Mouse (Mus musculus) liver, embryonic 15.5 days (tissue): Measurements from ENCODE around the gene Ar. TPM values are rescaled to one million over a fixed set of nuclear protein-coding genes. Genes with fewer than 3 reads are reported as not detected.

Experiments used
- ATAC-seq: fragments of 200-750 bp; cut with Nextera tagmentation; 2 replicates; pipeline ENCODE4 v1.8.0; 2017; ENCODE audit warnings: moderate number of reproducible peaks, mild to moderate bottlenecking, moderate library complexity; ENCODE audit not compliant: insufficient read depth
- H3K27ac ChIP-seq: fragments of 300-500 bp; sonication (generic); replicated peaks from 2 replicates; pipeline ENCODE4 v1.5.1; 2015; ENCODE audit warnings: mild to moderate bottlenecking, inconsistent platforms
- H3K27me3 ChIP-seq: fragments of 300-500 bp; sonication (generic); 2 replicates; pipeline ENCODE4 v1.6.1; 2015; ENCODE audit warnings: mild to moderate bottlenecking, inconsistent platforms
- H3K36me3 ChIP-seq: fragments of 300-500 bp; sonication (generic); replicated peaks from 2 replicates; pipeline ENCODE4 v1.6.1; 2015; ENCODE audit warnings: moderate library complexity, mild to moderate bottlenecking, inconsistent platforms
- H3K4me1 ChIP-seq: fragments of 300-500 bp; sonication (generic); replicated peaks from 2 replicates; pipeline ENCODE4 v1.6.1; 2015; ENCODE audit warnings: inconsistent platforms
- H3K4me2 ChIP-seq: fragments of 300-500 bp; sonication (generic); 2 replicates; pipeline ENCODE4 v1.6.1; 2015; ENCODE audit warnings: moderate library complexity, mild to moderate bottlenecking, inconsistent platforms
- H3K4me3 ChIP-seq: fragments of 300-500 bp; sonication (generic); replicated peaks from 2 replicates; pipeline ENCODE4 v1.5.1; 2015; ENCODE audit warnings: mild to moderate bottlenecking, inconsistent platforms
- H3K9ac ChIP-seq: fragments of 300-500 bp; sonication (generic); 2 replicates; pipeline ENCODE4 v1.6.1; 2015; ENCODE audit warnings: moderate library complexity, mild to moderate bottlenecking, inconsistent platforms
- H3K9me3 ChIP-seq: fragments of 300-500 bp; sonication (generic); replicated peaks from 2 replicates; pipeline ENCODE4 v1.6.1; 2016; ENCODE audit warnings: inconsistent platforms
- WGBS: fragments of 180-500 bp; shearing (Covaris S2); methylation state at CpG from one replicate; pipeline ENCODE4 v1.1.7; 2015; ENCODE audit warnings: mixed read lengths; ENCODE audit not compliant: insufficient replicate concordance; 5-methylcytosine and 5-hydroxymethylcytosine counted together
- polyA plus RNA-seq: library from polyadenylated mRNA; unstranded; fragments of >200 nt; fragmentation: Nextera tagmentation; extraction: Ambion mirVana; gene quantifications from 2 replicates; pipeline ENCODE4 v1.2.1, GENCODE M21; 2015

Ar gene
- 0.02 TPM in 2 replicates for polyA plus RNA-seq

DNA sequence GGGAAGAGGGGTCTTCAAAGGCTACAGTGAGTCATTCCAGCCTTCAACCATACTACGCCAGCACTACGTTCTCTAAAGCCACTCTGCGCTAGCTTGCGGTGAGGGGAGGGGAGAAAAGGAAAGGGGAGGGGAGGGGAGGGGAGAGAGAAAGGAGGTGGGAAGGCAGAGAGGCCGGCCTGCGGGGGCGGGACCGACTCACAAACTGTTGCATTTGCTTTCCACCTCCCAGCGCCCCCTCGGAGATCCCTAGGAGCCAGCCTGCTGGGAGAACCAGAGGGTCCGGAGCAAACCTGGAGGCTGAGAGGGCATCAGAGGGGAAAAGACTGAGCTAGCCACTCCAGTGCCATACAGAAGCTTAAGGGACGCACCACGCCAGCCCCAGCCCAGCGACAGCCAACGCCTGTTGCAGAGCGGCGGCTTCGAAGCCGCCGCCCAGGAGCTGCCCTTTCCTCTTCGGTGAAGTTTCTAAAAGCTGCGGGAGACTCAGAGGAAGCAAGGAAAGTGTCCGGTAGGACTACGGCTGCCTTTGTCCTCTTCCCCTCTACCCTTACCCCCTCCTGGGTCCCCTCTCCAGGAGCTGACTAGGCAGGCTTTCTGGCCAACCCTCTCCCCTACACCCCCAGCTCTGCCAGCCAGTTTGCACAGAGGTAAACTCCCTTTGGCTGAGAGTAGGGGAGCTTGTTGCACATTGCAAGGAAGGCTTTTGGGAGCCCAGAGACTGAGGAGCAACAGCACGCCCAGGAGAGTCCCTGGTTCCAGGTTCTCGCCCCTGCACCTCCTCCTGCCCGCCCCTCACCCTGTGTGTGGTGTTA lies at the start of gene Ar:
Ar (plus strand) TSS at position 239 of the 812 bp plus-strand sequence.
- ATAC-seq: no peak
- H3K4me1 ChIP-seq: no peaks in the 10 kb centered on the region
- 16% methylated on average over 23 of the region's 27 CpGs for WGBS
- H3K36me3 ChIP-seq: no peaks in the 10 kb centered on the region
- H3K4me2 ChIP-seq: peak within 1 kb of the TSS; percentile 32
- H3K27me3 ChIP-seq: peaks cover 48% of the 10 kb centered on the region
- no peak within 1 kb of the TSS for H3K4me3 ChIP-seq
- H3K27ac ChIP-seq: no peak within 1 kb of the TSS
- no peaks in the 10 kb centered on the region for H3K9me3 ChIP-seq
- H3K9ac ChIP-seq: no peak within 1 kb of the TSS

DNA sequence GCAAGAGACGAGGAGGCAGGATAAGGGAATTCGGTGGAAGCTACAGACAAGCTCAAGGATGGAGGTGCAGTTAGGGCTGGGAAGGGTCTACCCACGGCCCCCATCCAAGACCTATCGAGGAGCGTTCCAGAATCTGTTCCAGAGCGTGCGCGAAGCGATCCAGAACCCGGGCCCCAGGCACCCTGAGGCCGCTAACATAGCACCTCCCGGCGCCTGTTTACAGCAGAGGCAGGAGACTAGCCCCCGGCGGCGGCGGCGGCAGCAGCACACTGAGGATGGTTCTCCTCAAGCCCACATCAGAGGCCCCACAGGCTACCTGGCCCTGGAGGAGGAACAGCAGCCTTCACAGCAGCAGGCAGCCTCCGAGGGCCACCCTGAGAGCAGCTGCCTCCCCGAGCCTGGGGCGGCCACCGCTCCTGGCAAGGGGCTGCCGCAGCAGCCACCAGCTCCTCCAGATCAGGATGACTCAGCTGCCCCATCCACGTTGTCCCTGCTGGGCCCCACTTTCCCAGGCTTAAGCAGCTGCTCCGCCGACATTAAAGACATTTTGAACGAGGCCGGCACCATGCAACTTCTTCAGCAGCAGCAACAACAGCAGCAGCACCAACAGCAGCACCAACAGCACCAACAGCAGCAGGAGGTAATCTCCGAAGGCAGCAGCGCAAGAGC lies 1.3 kb downstream of the Ar start:
- H3K36me3 ChIP-seq: no peaks in the 10 kb centered on the region
- no peak overlapping the region for H3K4me3 ChIP-seq
- no peak overlapping the region for H3K27ac ChIP-seq
- peaks cover 48% of the 10 kb centered on the region for H3K27me3 ChIP-seq
- no peak overlapping the region for H3K9ac ChIP-seq
- no peaks in the 10 kb centered on the region for H3K9me3 ChIP-seq
- no peak for ATAC-seq
- peak overlapping the region; percentile 13; the same call in 1 of the 2 replicates for H3K4me2 ChIP-seq
- no peaks in the 10 kb centered on the region for H3K4me1 ChIP-seq
- 17% methylated on average over 29 of the region's 30 CpGs for WGBS

DNA sequence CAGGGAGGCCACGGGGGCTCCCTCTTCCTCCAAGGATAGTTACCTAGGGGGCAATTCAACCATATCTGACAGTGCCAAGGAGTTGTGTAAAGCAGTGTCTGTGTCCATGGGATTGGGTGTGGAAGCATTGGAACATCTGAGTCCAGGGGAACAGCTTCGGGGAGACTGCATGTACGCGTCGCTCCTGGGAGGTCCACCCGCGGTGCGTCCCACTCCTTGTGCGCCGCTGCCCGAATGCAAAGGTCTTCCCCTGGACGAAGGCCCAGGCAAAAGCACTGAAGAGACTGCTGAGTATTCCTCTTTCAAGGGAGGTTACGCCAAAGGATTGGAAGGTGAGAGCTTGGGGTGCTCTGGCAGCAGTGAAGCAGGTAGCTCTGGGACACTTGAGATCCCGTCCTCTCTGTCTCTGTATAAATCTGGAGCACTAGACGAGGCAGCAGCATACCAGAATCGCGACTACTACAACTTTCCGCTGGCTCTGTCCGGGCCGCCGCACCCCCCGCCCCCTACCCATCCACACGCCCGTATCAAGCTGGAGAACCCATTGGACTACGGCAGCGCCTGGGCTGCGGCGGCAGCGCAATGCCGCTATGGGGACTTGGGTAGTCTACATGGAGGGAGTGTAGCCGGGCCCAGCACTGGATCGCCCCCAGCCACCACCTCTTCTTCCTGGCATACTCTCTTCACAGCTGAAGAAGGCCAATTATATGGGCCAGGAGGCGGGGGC lies 2.0 kb downstream of the Ar start:
- ATAC-seq: no peak
- Histone ChIP-seq H3K27me3 (peaks cover 48% of the 10 kb centered on the region), H3K4me2 (no peak overlapping the region), H3K4me1 (no peaks in the 10 kb centered on the region), H3K9ac (no peak overlapping the region), H3K27ac (no peak overlapping the region), H3K9me3 (no peaks in the 10 kb centered on the region), H3K4me3 (no peak overlapping the region), H3K36me3 (no peaks in the 10 kb centered on the region)
- 15% methylated on average over 32 of the region's 33 CpGs for whole genome bisulfite sequencing

DNA sequence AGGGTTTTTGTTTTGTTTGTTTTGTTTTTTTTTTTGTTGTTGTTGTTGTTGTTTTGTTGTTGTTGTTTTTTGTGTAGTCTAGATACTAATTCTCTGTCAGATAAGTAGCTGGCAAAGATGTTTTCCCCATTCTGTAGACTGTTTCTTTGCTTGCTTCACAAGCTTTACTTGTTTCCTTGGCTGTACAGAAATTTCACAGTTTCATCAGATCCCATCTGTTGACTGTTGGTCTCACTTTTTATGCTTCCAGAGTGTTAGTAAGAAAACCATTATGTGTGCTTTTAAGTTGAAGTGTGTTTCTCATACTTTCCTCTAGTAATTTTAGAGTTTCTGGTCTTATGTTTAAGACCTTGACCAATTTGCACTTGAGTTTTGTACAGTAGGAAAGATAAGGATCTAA lies 41.2 kb downstream of the Ar start:
- Histone ChIP-seq H3K4me1 (no peaks in the 10 kb centered on the region), H3K27me3 (no peaks in the 10 kb centered on the region), H3K27ac (no peak overlapping the region), H3K36me3 (no peaks in the 10 kb centered on the region), H3K4me2 (no peak overlapping the region), H3K4me3 (no peak overlapping the region), H3K9ac (no peak overlapping the region), H3K9me3 (no peaks in the 10 kb centered on the region)
- ATAC-seq: no peak

DNA sequence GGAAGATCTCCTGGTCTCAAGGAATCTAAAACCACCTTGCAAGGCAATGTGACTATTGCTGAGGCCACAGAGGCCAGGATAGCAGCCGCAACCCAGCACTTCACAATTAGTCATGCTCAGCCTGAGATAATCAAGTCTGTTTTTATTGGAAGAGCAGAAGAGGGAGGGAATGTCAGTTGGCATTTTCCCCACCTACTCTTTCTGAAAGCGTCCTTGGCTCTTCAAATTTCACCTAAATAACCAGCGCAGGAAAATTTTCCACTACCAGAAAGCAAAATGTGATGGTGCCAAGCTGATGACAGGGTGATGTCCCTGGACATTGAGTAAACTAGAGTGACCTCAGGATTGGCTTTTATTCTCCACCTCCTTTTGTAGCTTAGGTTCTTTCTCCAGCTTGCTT lies 57.2 kb downstream of the Ar start:
- Histone ChIP-seq H3K9me3 (no peaks in the 10 kb centered on the region), H3K9ac (no peak overlapping the region), H3K27me3 (no peaks in the 10 kb centered on the region), H3K4me2 (no peak overlapping the region), H3K4me3 (no peak overlapping the region), H3K4me1 (no peaks in the 10 kb centered on the region), H3K36me3 (no peaks in the 10 kb centered on the region), H3K27ac (no peak overlapping the region)
- no peak for ATAC-seq
- 57% methylated on average over 3 of the region's 3 CpGs for WGBS

DNA sequence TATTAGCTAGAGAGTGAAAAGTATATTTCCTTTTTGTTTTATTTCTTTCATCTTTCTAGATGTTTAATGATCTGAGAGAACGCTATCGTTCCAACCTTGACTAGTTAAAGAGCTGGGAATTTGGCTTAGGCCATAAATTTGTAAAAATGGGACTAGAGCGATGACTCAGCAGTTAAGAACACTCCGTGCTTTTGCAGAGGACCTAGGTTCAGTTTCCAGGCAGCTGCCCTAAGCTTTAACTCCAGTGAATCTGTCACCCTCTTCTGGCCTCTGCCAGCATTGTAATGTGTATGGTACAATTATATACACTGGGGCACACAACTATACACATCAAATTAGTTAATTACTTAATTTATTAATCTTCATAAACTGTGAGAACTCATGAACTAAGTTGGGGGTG lies 58.6 kb downstream of the Ar start:
- Histone ChIP-seq H3K4me1 (no peaks in the 10 kb centered on the region), H3K9me3 (no peaks in the 10 kb centered on the region), H3K4me2 (no peak overlapping the region), H3K4me3 (no peak overlapping the region), H3K9ac (no peak overlapping the region), H3K27me3 (no peaks in the 10 kb centered on the region), H3K36me3 (no peaks in the 10 kb centered on the region), H3K27ac (no peak overlapping the region)
- 59% methylated on average over 4 of the region's 4 CpGs for WGBS
- no peak for ATAC-seq

DNA sequence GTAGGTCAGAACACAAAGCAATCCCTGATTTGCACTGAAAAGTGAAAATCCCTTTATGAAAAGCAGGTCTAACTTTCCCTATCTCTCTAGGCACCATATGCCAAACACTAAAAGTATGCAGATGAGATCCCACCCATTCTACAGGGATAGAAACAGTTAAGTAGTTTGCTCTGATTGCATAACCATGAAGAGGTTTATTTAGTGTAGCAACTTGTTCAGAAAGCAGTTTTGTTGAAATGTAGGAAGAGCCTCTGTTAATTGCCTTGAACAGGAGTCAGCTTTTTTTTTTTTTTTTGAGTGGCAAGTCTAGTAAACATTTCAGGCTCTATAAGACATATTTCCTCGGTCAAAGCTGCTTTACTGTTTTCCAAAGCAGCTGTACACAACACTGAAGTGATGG lies 67.5 kb downstream of the Ar start:
- Histone ChIP-seq H3K9me3 (no peaks in the 10 kb centered on the region), H3K9ac (no peak overlapping the region), H3K36me3 (no peaks in the 10 kb centered on the region), H3K27ac (no peak overlapping the region), H3K4me1 (no peaks in the 10 kb centered on the region), H3K4me3 (no peak overlapping the region), H3K4me2 (no peak overlapping the region), H3K27me3 (no peaks in the 10 kb centered on the region)
- no peak for ATAC-seq
- 30% methylated on average over 1 of the region's 1 CpGs for WGBS

DNA sequence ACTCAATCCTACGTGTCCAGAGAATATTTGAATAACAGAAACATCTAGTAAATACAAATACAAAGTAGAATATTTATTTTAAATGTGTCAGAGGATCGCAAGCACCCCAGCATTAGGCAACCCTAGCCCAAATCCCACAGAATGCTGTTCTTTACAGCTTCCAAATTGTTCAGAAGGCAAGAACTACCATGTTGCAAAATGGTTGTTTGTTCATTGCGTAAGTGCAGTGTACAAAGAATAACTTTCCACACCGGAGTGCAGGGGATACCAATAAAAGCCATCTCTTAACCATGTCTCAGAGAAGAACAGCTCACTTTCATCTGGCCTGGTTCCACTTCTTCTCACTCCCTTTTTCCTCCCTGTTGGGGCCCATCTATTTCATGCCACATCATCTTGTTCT lies 90.4 kb downstream of the Ar start:
- no peak overlapping the region for H3K9ac ChIP-seq
- WGBS: 47% methylated on average over 4 of the region's 4 CpGs
- no peak overlapping the region for H3K4me2 ChIP-seq
- H3K27ac ChIP-seq: no peak overlapping the region
- H3K36me3 ChIP-seq: no peaks in the 10 kb centered on the region
- H3K27me3 ChIP-seq: no peaks in the 10 kb centered on the region
- no peaks in the 10 kb centered on the region for H3K9me3 ChIP-seq
- no peak overlapping the region for H3K4me3 ChIP-seq
- no peak for ATAC-seq
- H3K4me1 ChIP-seq: no peaks in the 10 kb centered on the region

DNA sequence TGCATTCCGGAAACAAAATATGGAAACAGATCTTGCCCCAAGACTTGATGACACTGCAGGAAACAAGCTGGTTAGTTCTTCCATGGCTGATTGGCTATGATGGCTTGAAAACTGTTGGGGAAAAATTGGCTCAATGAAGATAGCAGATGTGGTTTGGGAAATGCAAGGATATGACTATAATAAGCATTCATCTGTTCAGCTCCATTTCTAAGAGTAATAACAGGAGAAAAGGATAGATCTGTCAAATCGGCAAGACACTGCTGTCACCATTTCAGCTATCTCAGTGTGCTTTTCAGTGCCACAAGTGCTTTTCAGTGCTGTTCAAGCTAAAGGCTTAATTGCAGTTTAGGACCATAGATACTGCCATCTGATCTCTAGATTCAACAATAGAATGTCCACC lies 96.5 kb downstream of the Ar start:
- Histone ChIP-seq H3K4me1 (no peaks in the 10 kb centered on the region), H3K36me3 (no peaks in the 10 kb centered on the region), H3K27ac (no peak overlapping the region), H3K9me3 (no peaks in the 10 kb centered on the region), H3K4me3 (no peak overlapping the region), H3K27me3 (no peaks in the 10 kb centered on the region), H3K4me2 (no peak overlapping the region), H3K9ac (no peak overlapping the region)
- no peak for ATAC-seq
- WGBS: 63% methylated on average over 2 of the region's 2 CpGs

DNA sequence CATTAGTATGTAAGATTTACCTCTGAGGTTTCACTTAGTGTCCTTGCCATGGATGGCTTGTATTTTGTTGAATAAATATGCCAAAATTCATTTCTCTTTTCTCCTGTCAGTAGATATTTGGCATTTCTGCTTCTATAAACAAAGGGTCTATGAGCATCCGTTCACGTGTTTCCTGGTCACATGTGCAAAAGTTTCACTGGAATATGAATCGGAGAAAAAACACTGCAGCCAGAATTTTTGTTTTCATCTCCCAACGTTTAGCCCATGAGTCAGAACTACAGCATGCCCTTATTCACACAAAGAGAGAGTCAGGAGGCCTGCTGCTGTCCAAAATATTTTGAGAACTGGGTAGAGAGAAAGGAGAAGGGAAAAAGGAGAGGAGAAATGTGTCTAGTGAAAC lies 99.8 kb downstream of the Ar start:
- WGBS: 65% methylated on average over 4 of the region's 4 CpGs
- Histone ChIP-seq H3K4me3 (no peak overlapping the region), H3K9ac (no peak overlapping the region), H3K4me1 (no peaks in the 10 kb centered on the region), H3K27ac (no peak overlapping the region), H3K36me3 (no peaks in the 10 kb centered on the region), H3K27me3 (no peaks in the 10 kb centered on the region), H3K4me2 (no peak overlapping the region), H3K9me3 (no peaks in the 10 kb centered on the region)
- no peak for ATAC-seq

DNA sequence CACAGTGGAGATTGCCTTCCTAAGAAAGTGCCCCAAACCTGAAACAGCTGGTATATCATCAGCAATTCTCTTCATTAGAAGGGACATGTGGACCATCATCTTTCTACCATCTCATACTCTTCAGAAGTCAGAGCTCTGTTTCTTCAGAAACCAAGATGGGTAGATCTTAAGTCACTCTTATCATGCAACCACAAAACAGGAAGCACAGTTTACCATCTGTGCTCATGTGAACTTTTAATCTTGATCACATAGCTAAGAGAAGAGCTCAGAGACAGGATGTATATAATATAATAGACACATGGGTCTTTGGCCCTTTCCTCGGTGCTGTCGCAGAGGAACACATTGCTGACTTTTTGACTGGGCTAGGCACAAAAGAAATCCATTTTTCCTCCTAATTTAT lies 111.1 kb downstream of the Ar start:
- Histone ChIP-seq H3K4me2 (no peak overlapping the region), H3K27ac (no peak overlapping the region), H3K4me1 (no peaks in the 10 kb centered on the region), H3K27me3 (no peaks in the 10 kb centered on the region), H3K9ac (no peak overlapping the region), H3K9me3 (no peaks in the 10 kb centered on the region), H3K4me3 (no peak overlapping the region), H3K36me3 (no peaks in the 10 kb centered on the region)
- no peak for ATAC-seq
- 27% methylated on average over 2 of the region's 2 CpGs for WGBS
